Mouse (Mus musculus) brain, embryonic 18.5 days (tissue): Measurements from ENCODE around the gene Socs5.

Experiments used
- DNase-seq: peaks from one replicate; pipeline ENCODE4 v3.0.0-alpha.2; 2012; ENCODE audit warnings: low read depth, low spot score

Gene Socs5

GRCm38 (mm10) chr17:87108507-87109292 lies 1.2 kb downstream of the Socs5 start:
- DNase-seq: no peak

GRCm38 (mm10) chr17:87109504-87109903 lies 2.0 kb downstream of the Socs5 start:
- DNase-seq: no peak

- no peak for DNase-seq
These were observed 5.5 kb downstream of the Socs5 start for GRCm38 (mm10) chr17:87112852-87113592.

GRCm38 (mm10) chr17:87115615-87116014 lies 8.1 kb downstream of the Socs5 start:
- DNase-seq: no peak

GRCm38 (mm10) chr17:87118966-87119526 lies 11.6 kb downstream of the Socs5 start:
- no peak for DNase-seq

- DNase-seq: no peak
These were observed 17.9 kb downstream of the Socs5 start for GRCm38 (mm10) chr17:87125344-87125743.

- DNase-seq: no peak
These were observed 24.8 kb downstream of the Socs5 start for GRCm38 (mm10) chr17:87132258-87132657.

GRCm38 (mm10) chr17:87133823-87134222 lies 26.3 kb downstream of the Socs5 start:
- DNase-seq: no peak

GRCm38 (mm10) chr17:87134631-87135030 lies 27.2 kb downstream of the Socs5 start:
- DNase-seq: no peak

- DNase-seq: no peak
These were observed 28.3 kb downstream of the Socs5 start for GRCm38 (mm10) chr17:87135741-87136140.

GRCm38 (mm10) chr17:87141188-87141935 lies 33.9 kb downstream of the Socs5 start:
- DNase-seq: no peak

GRCm38 (mm10) chr17:87142271-87142670 lies 34.8 kb downstream of the Socs5 start:
- DNase-seq: no peak

GRCm38 (mm10) chr17:87143186-87143585 lies 35.7 kb downstream of the Socs5 start:
- DNase-seq: no peak

GRCm38 (mm10) chr17:87146415-87147021 lies 39.0 kb downstream of the Socs5 start:
- DNase-seq: no peak

- no peak for DNase-seq
These were observed 42.3 kb downstream of the Socs5 start for GRCm38 (mm10) chr17:87149762-87150161.

GRCm38 (mm10) chr17:87152984-87153383 lies 45.5 kb downstream of the Socs5 start:
- no peak for DNase-seq

GRCm38 (mm10) chr17:87155664-87156063 lies 48.2 kb downstream of the Socs5 start:
- DNase-seq: no peak

- DNase-seq: no peak
These were observed 50.3 kb downstream of the Socs5 start for GRCm38 (mm10) chr17:87157739-87158138.

GRCm38 (mm10) chr17:87158597-87158996 lies 51.1 kb downstream of the Socs5 start:
- no peak for DNase-seq

- no peak for DNase-seq
These were observed 52.8 kb downstream of the Socs5 start for GRCm38 (mm10) chr17:87160270-87160669.

- no peak for DNase-seq
These were observed 56.9 kb downstream of the Socs5 start for GRCm38 (mm10) chr17:87164312-87164922.
